Mouse (Mus musculus) ZHBTc4 (cell line): ENCODE data around the gene Tmod1.

Source experiments
- DNase-seq: peaks from one replicate; pipeline ENCODE4 v3.0.0-alpha.2; 2011; ENCODE audit warnings: low read depth, low spot score

Tmod1 gene

DNA sequence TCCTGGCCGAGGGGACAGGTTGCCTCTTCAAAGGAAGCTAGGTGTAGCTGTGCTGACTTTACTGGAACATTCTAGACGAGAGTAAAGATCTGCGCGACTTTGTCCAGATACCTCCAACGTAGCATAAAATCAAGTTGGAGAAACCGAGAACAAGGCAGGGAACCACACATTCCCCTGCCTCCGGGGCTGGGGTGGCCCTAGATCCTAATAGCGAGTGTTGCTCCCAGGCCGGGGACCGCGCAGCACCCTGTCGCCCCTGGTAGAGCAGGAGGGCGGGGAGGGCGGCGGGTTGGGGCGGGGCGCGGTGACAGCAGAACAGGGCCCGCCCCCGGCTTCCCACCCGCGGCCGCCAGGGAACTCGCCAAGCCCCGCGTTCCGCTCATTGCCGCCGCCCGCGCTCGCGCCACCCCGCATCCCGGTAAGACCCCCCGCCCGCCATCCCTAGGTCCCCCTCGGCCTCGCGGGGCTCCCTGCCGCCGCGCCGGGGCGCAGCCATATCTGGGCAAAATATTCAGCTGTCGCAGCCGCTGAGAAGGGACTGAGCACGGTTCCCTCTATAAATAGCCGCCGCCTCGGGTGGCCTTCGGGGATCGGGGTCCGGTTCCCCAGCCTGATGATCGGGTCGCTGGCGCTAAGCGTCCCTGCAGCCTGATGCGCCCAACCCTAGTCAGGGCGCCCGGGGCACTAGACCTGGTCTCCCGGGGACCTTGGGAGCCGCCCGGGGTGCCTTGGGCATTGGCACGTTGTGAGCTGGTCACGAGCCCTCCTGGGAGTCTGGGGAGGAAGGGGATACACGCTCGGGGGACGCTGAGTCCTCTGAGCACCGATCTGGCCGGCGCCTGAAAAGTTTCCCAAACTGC is at the start of gene Tmod1:
Gene Tmod1 (plus strand): TSS at position 44 of the 860 bp plus-strand sequence.
- DNase-seq: peak; percentile 62

DNA sequence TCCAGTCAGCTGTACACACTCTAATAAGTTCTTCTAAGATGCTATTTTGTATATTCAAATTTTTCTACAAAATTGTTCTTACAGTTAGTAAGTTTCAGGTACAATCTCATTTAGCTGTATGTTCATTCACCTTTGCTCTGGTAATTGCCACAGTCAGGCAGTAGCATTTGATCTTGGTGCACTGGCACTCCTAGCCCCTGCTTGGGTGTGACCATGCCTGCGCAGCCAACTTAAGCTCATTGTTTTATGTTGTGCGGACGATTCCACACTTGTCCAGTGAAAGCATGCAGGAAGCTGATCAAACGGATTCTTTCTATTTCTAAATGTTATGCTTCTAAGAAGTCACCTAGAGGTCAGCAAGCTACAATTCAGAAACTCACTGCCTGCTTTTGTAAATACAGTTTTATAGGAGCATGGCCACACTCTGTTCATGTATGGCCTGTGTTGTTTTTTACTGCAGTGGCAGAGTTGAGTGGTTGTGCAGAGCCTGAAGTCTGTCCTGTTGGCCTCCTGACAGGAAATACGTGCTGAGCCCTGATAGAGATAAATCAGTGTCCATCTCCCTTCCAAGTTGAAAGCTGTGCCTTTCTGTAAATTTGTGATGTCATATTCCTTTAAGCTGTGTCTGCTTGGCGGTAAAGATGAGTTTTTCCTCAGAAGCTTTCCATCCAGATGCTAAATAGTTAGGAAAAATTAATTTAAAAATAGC is 48.2 kb upstream of the Tmod1 start:
- peak; percentile 26 for DNase-seq

DNA sequence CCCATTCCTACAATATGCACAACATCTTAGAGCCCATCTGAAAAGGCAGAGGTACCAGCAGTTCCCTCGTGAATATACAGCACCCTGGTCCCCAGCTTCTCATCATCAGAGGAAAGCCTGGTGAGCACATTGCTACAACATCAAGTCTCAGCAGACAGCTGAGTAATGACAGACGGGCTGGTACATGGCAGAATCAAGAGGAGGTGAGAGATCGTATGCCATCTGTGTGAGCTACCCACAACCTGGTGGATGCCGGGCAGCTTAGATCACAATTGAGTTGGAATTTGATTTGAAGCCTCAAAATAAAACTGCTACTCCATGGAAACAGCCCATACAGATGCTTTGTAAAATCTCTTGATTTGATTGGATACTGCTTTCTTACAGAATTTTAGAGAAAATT is 40.2 kb upstream of the Tmod1 start:
- DNase-seq: no peak

DNA sequence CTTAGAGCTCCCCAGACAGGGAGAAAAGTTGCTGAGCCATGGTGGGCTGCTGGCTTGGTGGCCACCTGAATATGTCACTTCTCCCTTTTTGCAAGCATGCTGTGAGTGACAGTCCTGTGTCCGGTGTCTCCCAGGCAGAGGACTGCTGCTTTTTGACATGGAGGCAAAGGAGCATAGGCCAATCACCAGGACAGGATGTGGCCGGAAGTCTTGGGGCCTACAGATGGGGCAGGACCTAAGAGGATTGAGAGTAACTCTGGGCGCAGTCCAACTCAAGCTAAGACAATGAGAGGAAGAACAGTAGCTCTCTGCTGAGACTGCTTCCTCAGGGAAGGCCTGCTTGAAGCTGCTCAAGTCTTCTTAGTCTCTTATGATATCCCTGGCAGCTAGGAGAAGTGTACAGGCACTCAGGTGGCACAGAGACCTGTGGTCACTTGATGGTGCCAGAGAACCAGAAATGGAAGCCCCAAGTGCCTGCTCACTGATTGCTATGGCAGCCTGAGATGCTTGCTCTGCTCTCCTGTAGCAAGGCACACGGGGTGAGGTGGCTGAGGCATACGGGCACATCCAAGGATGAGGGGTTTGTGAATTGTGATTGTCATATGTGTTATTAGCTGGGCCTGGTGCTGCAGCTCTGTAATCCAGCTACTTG is 30.5 kb upstream of the Tmod1 start:
- no peak for DNase-seq

DNA sequence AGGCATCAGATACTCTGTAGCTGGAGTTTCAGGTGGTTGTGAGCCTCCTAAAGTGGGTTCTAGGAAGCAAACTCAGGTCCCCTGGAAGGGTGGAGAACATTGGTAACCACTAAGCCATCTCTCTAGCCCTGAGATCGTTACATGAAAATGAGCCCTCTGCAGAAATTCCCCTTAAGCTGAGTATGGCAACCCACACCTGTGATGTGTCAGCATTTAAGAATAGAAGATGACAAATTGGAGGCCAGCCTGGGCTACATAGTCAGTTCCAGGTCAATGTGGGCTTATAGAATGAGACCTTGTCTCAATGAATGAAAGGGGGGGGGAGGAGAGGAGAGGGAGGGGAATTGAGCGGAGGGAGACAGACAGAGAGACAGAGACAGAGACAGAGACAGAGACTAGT is 27.0 kb upstream of the Tmod1 start:
- no peak for DNase-seq

DNA sequence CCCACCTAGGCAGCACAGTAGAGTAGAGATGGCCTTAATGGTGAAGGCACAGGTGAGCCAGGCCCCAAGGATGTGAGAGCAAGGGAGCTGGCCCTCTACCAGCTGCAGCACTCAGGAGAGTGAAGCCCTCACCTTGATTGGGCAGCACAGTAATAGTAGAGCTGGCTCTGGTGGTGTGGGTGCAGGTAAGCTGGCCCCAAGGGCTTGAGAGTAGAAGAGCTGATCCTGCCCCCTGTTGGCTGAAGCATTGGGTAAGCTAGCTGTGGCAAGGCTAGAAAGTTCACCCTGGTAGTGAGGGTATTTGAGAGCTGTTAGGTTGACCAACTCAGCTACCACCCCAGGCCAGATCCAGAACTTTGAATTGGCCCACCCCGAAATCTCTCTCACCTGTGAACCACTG is 23.1 kb upstream of the Tmod1 start:
- DNase-seq: no peak

DNA sequence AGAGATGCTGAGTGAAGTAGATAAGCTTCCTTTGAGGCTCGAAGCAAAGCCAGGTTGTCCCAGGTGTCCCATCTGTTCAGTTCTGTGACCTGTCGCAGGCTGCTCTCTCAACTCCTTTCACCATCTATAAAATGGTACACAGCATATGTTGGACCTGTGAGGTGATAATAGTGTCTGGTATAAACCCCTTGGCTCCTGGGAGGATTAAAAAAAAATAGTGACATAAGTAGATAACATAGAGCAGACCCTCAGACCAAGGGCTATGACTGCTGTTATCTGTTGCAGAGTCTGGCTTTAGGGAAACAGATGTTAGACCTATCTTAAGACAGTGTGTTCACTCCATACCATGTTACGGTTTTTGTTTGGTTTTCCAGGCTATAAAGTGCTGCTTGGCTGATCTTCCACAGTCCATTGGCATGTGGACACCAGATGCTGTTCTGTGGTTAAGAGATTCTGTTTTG is 15.7 kb upstream of the Tmod1 start:
- no peak for DNase-seq

DNA sequence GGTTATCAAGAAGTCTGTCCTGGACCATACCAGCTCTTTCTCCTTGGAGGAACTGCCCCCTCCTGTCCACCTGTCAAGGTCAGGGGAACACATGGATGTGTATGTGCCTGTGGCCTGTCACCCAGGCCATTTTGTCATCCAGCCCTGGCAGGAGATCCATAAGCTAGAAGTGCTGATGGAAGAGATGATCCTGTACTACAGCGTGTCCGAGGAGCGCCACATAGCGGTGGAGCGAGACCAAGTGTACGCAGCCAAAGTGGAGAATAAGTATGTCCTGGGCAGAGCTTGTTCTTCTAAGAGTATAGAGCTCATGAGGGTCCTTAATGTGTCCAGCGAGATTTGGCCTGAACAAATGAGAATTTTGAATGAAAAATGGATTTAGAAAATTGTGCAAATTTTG is 12.8 kb upstream of the Tmod1 start:
- peak; percentile 59 for DNase-seq

DNA sequence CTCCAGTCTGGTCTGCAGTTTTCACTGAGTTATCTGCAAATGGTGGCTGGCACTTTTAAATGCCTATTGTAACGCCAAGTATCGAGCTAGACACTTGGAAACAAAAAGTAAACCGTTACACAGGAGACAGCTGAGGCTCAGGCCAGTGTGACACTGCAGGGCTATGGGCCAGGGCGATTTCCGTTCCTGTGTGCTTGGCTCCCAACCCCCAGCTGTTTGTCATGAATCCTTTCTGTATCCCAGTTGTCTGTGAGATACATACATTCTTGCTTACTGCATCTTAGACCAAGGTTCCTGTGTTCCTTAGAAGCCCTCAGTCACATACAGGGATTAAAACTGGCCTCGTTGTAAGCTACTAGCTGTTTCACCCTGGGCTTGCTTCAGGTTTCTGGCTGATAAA is 10.5 kb upstream of the Tmod1 start:
- no peak for DNase-seq

DNA sequence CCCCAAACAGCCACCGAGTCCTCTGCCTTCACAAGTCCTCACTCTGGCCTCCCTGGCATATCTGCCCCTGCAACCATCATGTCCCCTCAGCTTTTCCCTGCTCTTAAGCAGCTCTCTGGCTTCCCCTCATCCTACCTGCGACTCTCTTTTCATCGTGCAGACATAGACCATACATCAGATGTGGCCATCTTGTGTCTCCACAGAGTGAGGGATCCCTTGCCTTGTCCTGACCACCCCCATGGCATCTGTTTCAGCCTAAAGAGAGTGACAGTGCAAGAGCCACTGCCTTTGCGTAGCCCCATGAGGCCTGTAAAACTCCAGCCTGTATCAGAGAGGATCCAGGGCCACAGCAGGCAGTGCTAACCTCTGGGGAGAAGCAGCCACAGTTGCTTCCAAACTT is 10.0 kb upstream of the Tmod1 start:
- peak; percentile 20 for DNase-seq

DNA sequence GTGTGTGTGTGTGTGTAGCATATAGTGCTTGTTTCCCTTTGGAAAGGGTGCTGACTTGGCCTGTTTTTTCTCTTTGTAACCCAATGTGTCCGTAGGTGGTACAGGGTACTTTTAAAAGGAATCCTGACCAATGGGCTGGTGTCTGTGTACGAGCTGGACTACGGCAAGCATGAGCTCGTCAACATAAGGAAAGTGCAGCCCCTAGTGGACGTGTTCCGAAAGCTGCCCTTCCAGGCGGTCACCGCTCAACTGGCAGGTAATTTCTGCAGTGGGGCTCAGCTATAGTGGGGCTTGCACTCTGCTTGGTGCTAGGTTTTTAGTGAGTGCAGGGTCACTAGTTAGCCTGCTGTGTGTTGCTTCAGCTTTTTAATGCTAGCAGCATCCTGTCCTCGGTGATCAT is 9.2 kb upstream of the Tmod1 start:
- DNase-seq: peak; percentile 60

DNA sequence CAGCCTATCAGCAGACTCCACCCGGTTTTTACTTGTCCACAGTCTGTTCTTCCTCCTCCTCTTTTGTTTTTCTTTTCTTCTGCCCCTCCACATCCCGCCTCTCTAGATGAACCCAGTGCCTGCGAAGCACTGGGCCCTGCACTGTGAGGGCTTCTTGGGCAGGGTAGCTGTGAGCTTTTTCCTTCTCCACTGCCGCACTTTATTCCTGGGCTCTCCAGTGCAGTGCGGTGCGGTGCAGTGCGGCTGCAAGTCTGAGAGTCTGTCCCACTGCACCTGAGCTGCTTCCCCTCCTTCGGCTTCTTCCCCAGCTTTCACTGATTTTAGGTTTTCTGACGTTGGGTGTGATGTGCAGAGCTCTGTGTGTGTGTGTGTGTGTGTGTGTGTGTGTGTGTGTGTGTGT is 6.3 kb upstream of the Tmod1 start:
- peak; percentile 9 for DNase-seq

DNA sequence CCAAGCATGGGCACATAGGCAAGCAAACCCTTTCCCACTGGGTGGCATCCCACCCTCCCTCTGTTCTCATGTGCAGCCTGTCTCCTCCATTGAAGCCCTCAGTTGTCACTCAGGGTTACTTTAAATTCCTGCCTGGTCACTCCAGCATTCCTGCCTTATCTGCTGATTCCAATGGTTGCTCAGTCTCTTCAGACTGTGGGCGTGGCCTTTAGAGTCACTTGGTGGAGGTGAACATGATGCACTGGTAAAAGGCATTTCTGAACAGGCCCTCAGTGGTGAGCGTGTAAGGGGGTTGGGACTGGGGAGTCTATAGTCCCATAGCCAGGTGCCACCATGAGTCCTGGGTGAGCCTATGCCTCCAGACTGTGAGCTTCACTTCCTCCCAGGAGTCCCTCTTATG is 5.5 kb upstream of the Tmod1 start:
- peak; percentile 24 for DNase-seq

DNA sequence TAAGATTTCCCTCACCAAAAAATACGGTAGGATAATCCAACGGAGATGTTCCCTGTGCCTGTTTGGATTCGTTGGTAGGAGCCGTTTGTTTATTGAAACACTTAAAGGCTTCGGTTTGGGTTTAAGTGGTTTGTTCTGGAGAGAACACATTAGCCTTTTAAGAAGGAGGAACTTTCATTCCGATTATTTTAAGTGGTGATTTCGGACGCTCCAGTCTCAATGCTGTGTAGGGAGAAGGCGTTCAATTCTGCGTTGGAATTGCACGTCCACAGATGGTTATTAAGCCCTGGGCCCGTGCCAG is 194 bp upstream of the Tmod1 start:
- no peak for DNase-seq

DNA sequence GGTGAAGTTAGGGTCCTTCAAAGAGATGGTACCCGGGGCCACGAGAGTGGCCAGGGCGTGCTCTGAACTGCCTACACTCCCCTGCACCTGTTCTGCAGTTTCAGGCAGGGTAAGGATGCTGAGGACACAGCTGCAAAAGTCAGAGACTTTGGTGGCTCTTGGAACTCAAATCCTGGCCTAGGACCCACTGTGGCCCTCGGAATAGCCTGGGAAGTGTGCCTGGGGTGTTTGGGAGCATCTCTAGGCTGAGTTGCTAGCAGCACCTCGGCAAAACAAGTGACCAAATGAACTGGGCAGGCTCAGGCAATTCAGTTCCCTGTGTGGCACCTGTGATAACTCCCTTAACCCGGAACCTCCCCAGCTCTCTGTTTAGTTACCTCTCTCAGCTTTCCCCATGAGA is 1.2 kb downstream of the Tmod1 start:
- no peak for DNase-seq

DNA sequence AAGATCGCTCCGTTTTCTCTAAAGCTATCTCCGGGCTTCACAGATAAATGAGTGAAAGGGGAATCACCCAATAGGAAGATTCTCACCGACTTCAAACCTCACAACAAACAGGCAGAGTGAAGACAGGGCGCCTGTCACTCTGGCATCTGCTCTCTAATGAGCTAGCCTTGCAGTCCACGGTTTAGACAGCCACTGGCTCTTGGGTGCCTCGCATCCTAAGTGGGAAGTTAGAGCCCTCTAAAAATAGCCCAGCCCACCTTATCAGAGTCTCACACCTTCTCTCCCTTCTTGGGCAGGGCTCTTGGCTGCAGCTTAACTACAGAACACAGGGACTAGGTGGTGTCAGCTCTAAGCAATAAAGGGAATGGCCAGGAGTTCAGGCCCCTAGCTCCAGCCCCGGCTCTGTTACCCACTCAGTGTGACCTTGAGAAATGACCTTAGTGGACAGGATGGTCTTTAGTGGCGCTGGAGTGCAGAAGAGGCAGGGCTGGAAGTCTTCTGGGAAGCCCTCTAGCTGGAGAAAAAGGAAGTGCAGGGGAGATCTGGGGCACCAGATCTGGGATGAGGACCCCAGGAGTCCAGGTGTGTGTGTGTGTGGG is 2.0 kb downstream of the Tmod1 start:
- no peak for DNase-seq

DNA sequence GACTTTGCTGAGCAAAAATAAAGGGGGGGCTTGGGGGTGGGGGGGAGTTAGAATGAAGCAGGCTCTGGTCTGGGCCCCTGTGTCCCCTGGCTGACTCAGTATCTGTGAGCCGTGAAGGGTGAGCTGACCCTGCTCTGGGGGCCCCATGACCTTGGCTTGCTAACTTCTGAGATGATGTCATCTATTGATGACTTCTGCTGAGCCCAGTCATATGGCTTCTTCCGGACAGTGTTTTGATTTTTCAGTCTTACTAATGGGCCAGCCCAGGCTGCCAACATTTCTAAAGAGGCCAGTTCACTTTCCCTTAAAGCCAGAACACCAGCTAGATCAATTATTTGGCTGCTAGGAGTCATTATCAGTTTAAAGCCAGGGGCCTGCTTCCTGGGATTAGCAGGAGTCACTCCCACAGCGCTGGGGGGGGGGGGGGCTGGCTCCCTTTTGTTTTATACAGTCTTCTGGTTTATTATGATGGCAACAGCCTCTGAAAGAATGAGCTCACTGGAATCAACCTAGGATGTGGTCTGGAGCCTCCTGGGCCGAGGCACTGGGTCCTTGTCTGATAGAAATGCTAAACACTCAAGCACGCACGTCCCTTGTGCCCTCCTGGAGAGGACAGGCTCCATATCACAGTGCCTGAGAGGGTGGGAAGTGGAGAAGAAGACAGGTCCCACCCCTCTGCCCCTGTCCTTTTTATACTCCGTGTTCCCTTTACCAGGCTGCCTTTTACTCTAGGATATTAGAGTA is 3.2 kb downstream of the Tmod1 start:
- no peak for DNase-seq

DNA sequence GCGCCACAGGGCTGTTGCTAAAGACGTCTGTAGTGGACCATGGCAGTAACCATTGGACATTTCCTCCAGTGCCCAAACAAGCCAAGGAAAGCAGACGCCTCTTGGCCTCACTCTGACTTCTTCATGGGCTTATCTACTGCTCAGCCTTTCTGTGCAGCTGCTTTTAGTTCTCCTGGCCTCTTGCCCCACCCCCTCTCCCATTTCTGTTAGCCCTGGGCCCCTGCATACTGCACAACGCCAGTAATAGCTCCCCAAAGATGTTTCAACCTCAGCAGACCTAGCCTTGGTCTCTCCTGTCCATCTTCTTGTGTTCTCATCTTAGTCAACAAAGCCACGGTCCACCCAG is 3.7 kb downstream of the Tmod1 start:
- no peak for DNase-seq

DNA sequence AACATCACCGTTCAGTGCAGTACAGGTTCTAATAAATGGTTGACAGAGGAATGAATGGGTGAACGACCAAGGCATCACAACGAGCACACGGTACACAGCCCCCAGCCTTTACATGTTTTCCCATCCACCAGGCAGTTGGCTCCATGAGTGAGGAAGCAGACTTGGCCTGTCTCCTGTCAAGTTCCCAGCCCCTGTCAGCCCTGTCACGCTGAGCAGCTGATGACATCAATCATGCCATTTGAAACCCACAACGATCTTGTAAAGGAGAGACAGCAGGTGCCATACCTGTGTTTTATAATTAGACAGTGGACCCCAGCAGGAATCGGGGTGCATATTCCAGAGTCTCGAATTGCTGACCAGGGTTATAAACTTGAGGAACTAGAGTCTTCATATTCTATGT is 4.6 kb downstream of the Tmod1 start:
- DNase-seq: no peak

DNA sequence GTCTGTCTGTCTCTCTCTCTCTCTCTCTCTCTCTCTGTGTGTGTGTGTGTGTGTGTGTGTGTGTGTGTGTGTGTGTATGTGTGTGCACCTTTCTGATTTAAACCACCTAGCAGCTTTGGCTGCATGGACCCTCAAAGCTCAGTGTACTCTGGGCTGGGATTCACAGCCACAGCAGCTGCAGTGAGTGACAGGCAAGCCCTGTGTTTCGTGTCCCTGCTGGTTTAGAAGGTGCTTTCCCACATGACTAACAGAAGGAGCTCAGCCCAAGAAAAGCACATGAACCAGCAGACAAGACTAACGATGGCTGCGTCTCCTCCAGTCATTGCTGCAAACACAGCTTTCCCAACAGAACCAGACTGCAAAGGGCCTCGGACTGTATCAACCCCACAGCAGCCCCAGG is 9.2 kb downstream of the Tmod1 start:
- no peak for DNase-seq

DNA sequence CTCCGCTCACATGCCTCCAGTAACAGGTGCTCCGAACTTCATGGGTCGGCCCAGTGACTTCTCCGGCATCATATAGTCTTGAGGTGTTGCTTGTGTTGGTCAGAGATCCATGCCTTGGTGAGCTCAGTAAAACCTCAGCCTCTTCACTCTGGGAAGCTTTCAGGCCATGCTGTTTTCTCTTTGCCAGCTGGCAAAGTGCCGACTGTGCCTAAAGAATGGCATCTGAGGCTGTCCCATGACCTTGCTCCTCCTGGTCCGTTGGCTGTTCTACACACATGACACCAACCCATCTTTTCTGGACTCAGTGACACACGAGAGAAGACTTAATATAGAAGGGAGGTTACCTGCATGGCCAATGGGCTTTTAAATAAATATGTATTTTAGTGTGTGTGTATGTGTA is 9.7 kb downstream of the Tmod1 start:
- no peak for DNase-seq
